Mouse (Mus musculus) C2C12 (cell line): ENCODE data around the gene Defb15. TPM values are rescaled to one million over a fixed set of nuclear protein-coding genes. Genes with fewer than 3 reads are reported as not detected.
"Not testable (repeated sequence)": the region's sequence is repeated elsewhere in the genome, so short reads cannot be mapped to it uniquely, and the experiment has no call there.

ENCODE experiments used
- H3K27me3 ChIP-seq: one replicate; pipeline ENCODE4 v1.6.1; 2011; ENCODE audit not compliant: control insufficient read depth, insufficient read depth, insufficient read length
- H3K36me3 ChIP-seq: one replicate; pipeline ENCODE4 v1.6.1; 2011; ENCODE audit not compliant: control insufficient read depth, insufficient read depth
- H3K4me3 ChIP-seq: one replicate; pipeline ENCODE4 v1.5.1; 2011; ENCODE audit warnings: mild to moderate bottlenecking, control low read depth; ENCODE audit not compliant: poor library complexity, insufficient read depth, severe bottlenecking
- H3K79me2 ChIP-seq: one replicate; pipeline ENCODE4 v1.6.1; 2011; ENCODE audit not compliant: control insufficient read depth, insufficient read depth
- H3K79me3 ChIP-seq: one replicate; pipeline ENCODE4 v1.6.1; 2011; ENCODE audit warnings: low read depth, control low read depth
- H3ac ChIP-seq: one replicate; pipeline ENCODE3; 2011; ENCODE audit warnings: low read depth; ENCODE audit not compliant: control insufficient read depth, insufficient read length
- CEBPB ChIP-seq: IDR thresholded peaks from one replicate; pipeline ENCODE4 v1.6.1; 2011; ENCODE audit warnings: low read depth, mild to moderate bottlenecking, control low read depth, moderate library complexity
- CTCF ChIP-seq: IDR thresholded peaks from one replicate; pipeline ENCODE4 v1.5.1; 2011; ENCODE audit not compliant: control insufficient read depth, insufficient read depth, insufficient read length
- FOSL1 ChIP-seq: IDR thresholded peaks from one replicate; pipeline ENCODE4 v1.8.0; 2011; ENCODE audit warnings: mild to moderate bottlenecking, low read length; ENCODE audit not compliant: poor library complexity, insufficient read depth, severe bottlenecking
- MAX ChIP-seq: IDR thresholded peaks from one replicate; pipeline ENCODE4 v1.6.1; 2011; ENCODE audit warnings: mild to moderate bottlenecking, control low read depth
- MYOD1 ChIP-seq: IDR thresholded peaks from one replicate; pipeline ENCODE4 v1.6.1; 2011; ENCODE audit warnings: low read depth; ENCODE audit not compliant: control insufficient read depth, insufficient read length
- MYOG ChIP-seq: IDR thresholded peaks from one replicate; pipeline ENCODE4 v1.6.1; 2011; ENCODE audit not compliant: control insufficient read depth, insufficient read length; ENCODE audit errors: extremely low read depth
- USF1 ChIP-seq: IDR thresholded peaks from one replicate; pipeline ENCODE4 v1.6.1; 2011; ENCODE audit warnings: low read depth, mild to moderate bottlenecking, control low read depth, moderate library complexity
- polyA plus RNA-seq: library from polyadenylated mRNA; unstranded; fragments of >200 nt; fragmentation: generic; extraction: Trizol; gene quantifications from one replicate; pipeline ENCODE4 v1.2.1, GENCODE M21; 2012; ENCODE audit warnings: missing spikeins

Defb15 gene
- polyA plus RNA-seq, 1 experiment: not detected

GRCm38 (mm10) chr8:21956336-21956735, 23.8 kb upstream of the Defb15 start:
- no peak overlapping the region for H3ac ChIP-seq
- TF ChIP-seq MYOG (no peak), MYOD1 (no peak), CEBPB (no peak), CTCF (no peak), MAX (no peak), USF1 (no peak), FOSL1 (no peak)
- no peaks in the 10 kb centered on the region for H3K79me3 ChIP-seq
- H3K4me3 ChIP-seq: no peak overlapping the region
- no peaks in the 10 kb centered on the region for H3K79me2 ChIP-seq
- no peaks in the 10 kb centered on the region for H3K27me3 ChIP-seq
- no peaks in the 10 kb centered on the region for H3K36me3 ChIP-seq

DNA sequence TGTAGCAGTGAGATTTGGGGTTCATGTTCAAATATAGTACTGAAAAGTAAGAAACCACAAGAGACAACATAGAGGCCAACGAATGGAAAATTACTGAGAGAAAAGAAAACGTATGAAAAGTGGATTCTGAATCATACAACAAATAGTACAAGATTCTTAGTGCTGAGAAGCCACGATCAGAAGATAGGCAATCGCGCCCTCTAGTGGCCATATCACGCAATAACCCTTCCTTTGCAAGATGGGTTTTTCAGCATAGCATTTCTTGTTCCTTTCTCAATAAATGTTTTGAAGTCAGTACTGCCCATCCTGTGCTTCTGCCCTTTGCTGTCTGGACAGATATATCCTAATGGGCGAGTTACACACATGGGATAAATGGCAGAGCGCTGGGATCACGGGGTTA, 22.8 kb upstream of the Defb15 start:
- Histone ChIP-seq H3K36me3 (no peaks in the 10 kb centered on the region), H3K4me3 (no peak overlapping the region), H3K79me2 (no peaks in the 10 kb centered on the region), H3K27me3 (no peaks in the 10 kb centered on the region), H3ac (no peak overlapping the region), H3K79me3 (no peaks in the 10 kb centered on the region)
- no peak for TF ChIP-seq FOSL1
- no peak for TF ChIP-seq MYOG
- TF ChIP-seq MYOD1: no peak
- no peak for TF ChIP-seq CTCF
- no peak for TF ChIP-seq USF1

- TF ChIP-seq CEBPB (no peak), MYOG (no peak), MAX (no peak), USF1 (no peak), FOSL1 (no peak), CTCF (no peak), MYOD1 (no peak)
- H3K36me3 ChIP-seq: no peaks in the 10 kb centered on the region
- H3K79me3 ChIP-seq: no peaks in the 10 kb centered on the region
- no peaks in the 10 kb centered on the region for H3K27me3 ChIP-seq
- no peak overlapping the region for H3ac ChIP-seq
- no peak overlapping the region for H3K4me3 ChIP-seq
- no peaks in the 10 kb centered on the region for H3K79me2 ChIP-seq
These were observed 15.0 kb upstream of the Defb15 start for GRCm38 (mm10) chr8:21947311-21948017.

DNA sequence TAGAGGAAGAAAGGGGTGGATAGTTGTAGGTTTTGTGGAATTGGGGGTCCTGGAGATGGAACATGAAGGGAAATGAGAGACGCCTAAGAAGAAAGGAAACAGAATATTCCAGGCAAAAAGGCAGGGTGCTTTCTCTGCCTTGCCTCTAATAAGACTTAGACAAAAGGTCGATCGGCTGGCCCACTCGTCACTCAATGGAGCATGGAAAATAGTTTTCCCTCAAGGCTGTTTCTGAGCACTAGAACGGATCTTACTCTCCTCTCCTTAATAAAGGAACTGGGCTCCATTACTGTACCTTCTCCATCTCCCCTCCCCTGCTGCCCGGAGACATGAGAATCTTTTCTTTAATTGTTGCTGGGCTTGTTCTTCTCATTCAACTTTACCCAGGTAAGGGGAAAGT, 14.0 kb upstream of the Defb15 start, which contains the start of gene Defb13:
TSS of gene Defb13 (plus strand) at position 301 of the 400 bp plus-strand sequence.
- Histone ChIP-seq H3K4me3 (no peak within 1 kb of the TSS), H3K27me3 (no peaks in the 10 kb centered on the region), H3ac (no peak within 1 kb of the TSS), H3K79me2 (no peaks in the 10 kb centered on the region), H3K36me3 (no peaks in the 10 kb centered on the region), H3K79me3 (no peaks in the 10 kb centered on the region)
- TF ChIP-seq CEBPB (no peak), FOSL1 (no peak), MYOD1 (no peak), MAX (no peak), MYOG (no peak), USF1 (no peak), CTCF (no peak)

DNA sequence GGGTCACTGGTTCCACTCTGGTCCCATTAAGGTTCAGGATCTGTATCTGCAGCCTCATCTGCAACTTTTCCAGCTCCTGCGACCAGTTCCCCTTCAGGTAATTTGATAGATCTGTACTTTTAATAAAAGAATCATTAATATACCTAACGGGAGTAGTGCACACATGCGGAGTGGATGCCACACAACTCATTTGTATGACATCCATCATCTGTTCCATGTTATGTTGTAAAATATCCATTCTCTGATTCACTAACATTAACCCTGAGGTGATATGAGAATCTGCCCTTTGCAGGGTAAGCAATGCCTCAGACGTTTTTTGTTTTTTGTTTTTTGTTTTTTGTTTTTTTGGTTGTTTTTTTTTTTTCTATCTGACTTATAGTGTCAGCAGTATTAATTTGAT, 5.5 kb upstream of the Defb15 start, which contains the start of gene Defb35:
TSS of gene Defb35 (plus strand) at position 301 of the 400 bp plus-strand sequence.
- H3K79me3 ChIP-seq, H3ac ChIP-seq, H3K4me3 ChIP-seq, H3K79me2 ChIP-seq, H3K36me3 ChIP-seq, H3K27me3 ChIP-seq: not testable (repeated sequence)

DNA sequence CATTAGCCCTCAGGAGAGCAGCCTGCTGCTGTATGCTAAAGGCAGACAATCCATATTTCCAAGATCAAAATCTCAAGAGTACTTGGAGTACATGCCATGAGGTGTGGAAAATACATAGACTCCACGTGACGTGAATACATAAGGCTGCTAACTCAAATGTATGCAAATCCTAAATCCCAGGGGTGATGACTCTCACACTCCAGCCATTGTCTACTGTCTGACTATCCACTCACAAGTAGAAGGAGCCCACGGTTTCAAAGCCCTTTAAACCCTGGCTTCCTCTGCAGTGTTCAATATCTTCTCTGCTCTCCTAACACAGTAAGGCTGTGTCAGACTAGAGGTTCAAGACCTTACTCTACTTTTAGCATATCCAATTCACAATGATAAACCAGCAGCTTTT, 1.8 kb downstream of the Defb15 start:
- not testable (repeated sequence) for H3K36me3 ChIP-seq, H3K79me2 ChIP-seq, H3K4me3 ChIP-seq, H3K27me3 ChIP-seq, H3K79me3 ChIP-seq, H3ac ChIP-seq
